Mouse (Mus musculus): Measurements from ENCODE around the gene Hoxc4. TPM values are rescaled to one million over a fixed set of nuclear protein-coding genes. Genes with fewer than 3 reads are reported as not detected.
A peak's percentile ranks its signal among the peaks of the same experiment; 100 is the strongest.

The Hoxc4 gene
- polyA plus RNA-seq, 1 experiment = 0.99 TPM

DNA sequence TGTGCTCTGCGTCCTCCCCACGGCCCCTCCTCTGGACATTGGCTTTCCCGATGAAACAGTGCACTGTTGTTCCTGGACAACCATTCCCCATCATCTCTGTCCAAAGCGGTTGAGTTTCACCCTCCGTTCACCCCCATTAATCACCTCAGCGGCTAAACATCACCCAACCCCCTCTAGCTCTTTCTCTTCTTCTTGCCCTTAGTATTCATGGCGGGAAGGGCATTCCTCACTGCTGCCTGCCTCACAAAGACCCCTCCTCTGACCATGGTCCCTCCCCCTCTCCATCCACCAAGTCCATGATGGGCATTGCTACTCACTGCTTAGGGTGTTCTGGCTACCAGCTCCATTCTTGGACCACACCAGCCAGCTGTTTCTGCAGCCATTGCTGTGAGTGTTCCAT is 46.9 kb downstream of the Hoxc4 start:
- no peaks in the 10 kb centered on the region for H3K9me3 ChIP-seq (replicated peaks; ENCODE audit: control insufficient read depth, insufficient read depth, low read length, poor library complexity, severe bottlenecking)
- TF ChIP-seq EP300 (IDR thresholded peaks at IDR 0.05; ENCODE audit: insufficient read depth, low read depth, low read length) (no peak), POLR2A (IDR thresholded peaks at IDR 0.05; ENCODE audit: insufficient read depth, low read length) (no peak), CTCF (IDR thresholded peaks at IDR 0.05; ENCODE audit: low read depth, low read length) (no peak)
- no peak overlapping the region for H3K4me3 ChIP-seq (ENCODE audit: low read depth, low read length)
- H3K27me3 ChIP-seq (ENCODE audit: control insufficient read depth, insufficient read depth, low read length, poor library complexity, severe bottlenecking) = peaks cover 15% of the 10 kb centered on the region
- no peak overlapping the region for H3K9ac ChIP-seq (ENCODE audit: low read depth, poor library complexity, severe bottlenecking)
- H3K4me1 ChIP-seq (ENCODE audit: control insufficient read depth, insufficient read depth, low read length) = no peaks in the 10 kb centered on the region
- no peak overlapping the region for H3K27ac ChIP-seq (ENCODE audit: insufficient read depth, low read length)
- no peaks in the 10 kb centered on the region for H3K36me3 ChIP-seq (ENCODE audit: control insufficient read depth, insufficient read depth, low read length, poor library complexity, severe bottlenecking)

DNA sequence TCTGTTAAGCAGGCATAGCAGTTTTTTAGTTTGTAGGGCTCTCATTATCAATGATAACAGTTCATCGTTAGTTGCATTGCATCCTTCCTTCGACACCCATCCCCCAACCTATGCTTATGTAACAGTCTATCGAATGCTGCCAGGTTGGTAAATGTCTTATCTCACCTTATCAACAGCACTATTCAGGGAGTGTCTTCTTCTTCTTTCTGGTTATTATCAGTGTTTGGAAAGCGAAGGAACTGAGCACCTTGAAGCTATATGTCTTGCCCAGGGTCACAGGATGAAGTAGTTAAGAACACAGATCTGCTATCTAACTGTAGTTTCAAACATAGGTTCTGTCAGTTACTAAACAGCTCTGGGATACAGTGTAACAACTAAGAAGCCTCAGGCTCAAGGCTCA is 49.0 kb downstream of the Hoxc4 start:
- no peak overlapping the region for H3K27ac ChIP-seq (ENCODE audit: insufficient read depth, low read length)
- TF ChIP-seq POLR2A (IDR thresholded peaks at IDR 0.05; ENCODE audit: insufficient read depth, low read length) (no peak), EP300 (IDR thresholded peaks at IDR 0.05; ENCODE audit: insufficient read depth, low read depth, low read length) (no peak), CTCF (IDR thresholded peaks at IDR 0.05; ENCODE audit: low read depth, low read length) (no peak)
- H3K4me1 ChIP-seq (ENCODE audit: control insufficient read depth, insufficient read depth, low read length) = no peaks in the 10 kb centered on the region
- no peak overlapping the region for H3K9ac ChIP-seq (ENCODE audit: low read depth, poor library complexity, severe bottlenecking)
- no peak overlapping the region for H3K4me3 ChIP-seq (ENCODE audit: low read depth, low read length)
- peaks cover 12% of the 10 kb centered on the region for H3K27me3 ChIP-seq (ENCODE audit: control insufficient read depth, insufficient read depth, low read length, poor library complexity, severe bottlenecking)
- no peaks in the 10 kb centered on the region for H3K9me3 ChIP-seq (replicated peaks; ENCODE audit: control insufficient read depth, insufficient read depth, low read length, poor library complexity, severe bottlenecking)
- H3K36me3 ChIP-seq (ENCODE audit: control insufficient read depth, insufficient read depth, low read length, poor library complexity, severe bottlenecking) = no peaks in the 10 kb centered on the region

DNA sequence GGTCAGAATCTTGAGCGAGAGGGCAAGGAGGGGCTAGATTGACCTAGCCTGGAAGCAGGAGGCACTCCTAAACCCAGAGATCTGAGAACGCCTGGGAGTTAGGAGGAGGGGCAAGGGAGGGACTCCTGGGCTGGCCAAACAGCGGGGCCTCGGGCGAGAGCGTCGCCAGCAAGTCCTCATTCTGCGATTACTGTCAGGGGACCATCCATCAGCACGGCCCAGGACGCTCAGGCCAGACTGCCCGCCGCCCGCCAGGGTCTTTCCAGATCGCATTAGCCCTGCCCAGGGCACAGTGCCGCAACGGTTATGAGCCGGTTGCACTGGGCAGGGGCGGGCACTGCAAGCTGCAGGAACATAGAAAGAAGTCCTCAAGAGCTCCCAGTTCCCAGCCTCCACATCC is 50.4 kb downstream of the Hoxc4 start:
- Histone ChIP-seq H3K36me3 (ENCODE audit: control insufficient read depth, insufficient read depth, low read length, poor library complexity, severe bottlenecking) (no peaks in the 10 kb centered on the region), H3K9ac (ENCODE audit: low read depth, poor library complexity, severe bottlenecking) (0 out of 2 replicates have a peak overlapping the region, but pooled peaks have one; percentile 8), H3K27me3 (ENCODE audit: control insufficient read depth, insufficient read depth, low read length, poor library complexity, severe bottlenecking) (peaks cover 8% of the 10 kb centered on the region), H3K4me3 (ENCODE audit: low read depth, low read length) (peak overlapping the region; percentile 39), H3K4me1 (ENCODE audit: control insufficient read depth, insufficient read depth, low read length) (no peaks in the 10 kb centered on the region), H3K27ac (ENCODE audit: insufficient read depth, low read length) (no peak overlapping the region), H3K9me3 (replicated peaks; ENCODE audit: control insufficient read depth, insufficient read depth, low read length, poor library complexity, severe bottlenecking) (no peaks in the 10 kb centered on the region)
- TF ChIP-seq CTCF (IDR thresholded peaks at IDR 0.05; ENCODE audit: low read depth, low read length) = no peak
- no peak for TF ChIP-seq EP300 (IDR thresholded peaks at IDR 0.05; ENCODE audit: insufficient read depth, low read depth, low read length)
- TF ChIP-seq POLR2A (IDR thresholded peaks at IDR 0.05; ENCODE audit: insufficient read depth, low read length) = no peak

DNA sequence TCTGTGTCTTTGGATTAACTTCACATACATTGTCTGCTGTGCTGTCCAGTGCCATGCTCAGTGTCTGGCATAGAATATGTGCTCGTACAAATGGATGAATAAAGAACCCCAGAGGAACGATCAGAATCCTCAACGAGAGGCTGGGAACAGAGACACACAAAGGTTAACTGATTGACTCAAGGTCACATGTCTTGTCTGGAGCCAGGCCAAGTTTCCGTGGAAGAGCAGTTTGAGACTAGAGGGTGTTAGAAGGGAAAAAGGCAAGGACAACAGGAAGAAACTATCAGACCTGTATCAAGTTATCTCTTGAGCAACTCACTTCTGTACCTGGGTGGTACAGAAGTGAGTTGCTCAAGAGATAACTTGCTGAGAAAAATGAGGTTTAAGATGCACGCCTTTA is 52.5 kb downstream of the Hoxc4 start:
- TF ChIP-seq CTCF (IDR thresholded peaks at IDR 0.05; ENCODE audit: low read depth, low read length) = no peak
- no peak for TF ChIP-seq EP300 (IDR thresholded peaks at IDR 0.05; ENCODE audit: insufficient read depth, low read depth, low read length)
- TF ChIP-seq POLR2A (IDR thresholded peaks at IDR 0.05; ENCODE audit: insufficient read depth, low read length) = no peak
- H3K4me1 ChIP-seq (ENCODE audit: control insufficient read depth, insufficient read depth, low read length) = no peaks in the 10 kb centered on the region
- H3K4me3 ChIP-seq (ENCODE audit: low read depth, low read length) = no peak overlapping the region
- no peak overlapping the region for H3K9ac ChIP-seq (ENCODE audit: low read depth, poor library complexity, severe bottlenecking)
- no peaks in the 10 kb centered on the region for H3K9me3 ChIP-seq (replicated peaks; ENCODE audit: control insufficient read depth, insufficient read depth, low read length, poor library complexity, severe bottlenecking)
- H3K27me3 ChIP-seq (ENCODE audit: control insufficient read depth, insufficient read depth, low read length, poor library complexity, severe bottlenecking) = peaks cover 8% of the 10 kb centered on the region
- H3K36me3 ChIP-seq (ENCODE audit: control insufficient read depth, insufficient read depth, low read length, poor library complexity, severe bottlenecking) = no peaks in the 10 kb centered on the region
- H3K27ac ChIP-seq (ENCODE audit: insufficient read depth, low read length) = no peak overlapping the region

DNA sequence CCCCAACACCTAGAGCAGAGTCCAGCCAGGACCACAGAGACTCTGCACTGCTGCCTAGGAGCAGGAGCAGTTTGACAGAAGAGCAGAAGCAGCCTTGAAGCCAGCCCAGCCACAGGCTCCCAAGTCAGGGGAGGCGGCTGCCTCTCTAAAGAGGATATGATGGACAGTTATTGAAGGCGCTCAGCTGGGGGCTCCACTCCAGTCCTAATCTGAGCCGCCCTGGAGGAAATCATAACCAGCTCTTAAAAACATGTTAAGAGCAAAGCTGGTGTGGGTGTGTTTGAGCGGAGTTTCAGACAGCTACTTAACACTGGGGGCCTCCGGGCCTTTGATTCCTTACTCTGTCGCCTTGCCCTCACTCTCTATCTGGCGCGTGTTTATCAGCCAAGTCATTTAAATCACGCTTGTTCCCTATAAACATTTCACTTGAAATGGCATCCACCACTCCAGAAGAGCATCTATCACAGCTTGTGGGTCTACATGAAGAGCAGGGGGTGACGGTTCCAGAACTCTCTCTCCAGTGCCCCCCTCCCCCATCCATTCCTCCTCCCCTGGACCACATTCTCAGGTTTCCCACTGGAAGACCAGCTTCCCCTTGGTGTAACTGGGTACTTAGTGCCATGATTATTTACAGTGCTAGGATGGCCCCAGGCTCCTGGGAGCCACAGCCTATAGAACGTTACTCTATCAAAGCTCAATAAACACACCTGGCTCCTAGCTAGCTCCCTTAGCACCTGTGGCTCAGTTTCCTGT is 56.1 kb downstream of the Hoxc4 start:
- no peak for TF ChIP-seq POLR2A (IDR thresholded peaks at IDR 0.05; ENCODE audit: insufficient read depth, low read length)
- TF ChIP-seq EP300 (IDR thresholded peaks at IDR 0.05; ENCODE audit: insufficient read depth, low read depth, low read length) = no peak
- no peak for TF ChIP-seq CTCF (IDR thresholded peaks at IDR 0.05; ENCODE audit: low read depth, low read length)
- H3K27me3 ChIP-seq (ENCODE audit: control insufficient read depth, insufficient read depth, low read length, poor library complexity, severe bottlenecking) = peaks cover 4% of the 10 kb centered on the region; the same call in 1 of the 2 replicates
- H3K27ac ChIP-seq (ENCODE audit: insufficient read depth, low read length) = no peak overlapping the region
- H3K36me3 ChIP-seq (ENCODE audit: control insufficient read depth, insufficient read depth, low read length, poor library complexity, severe bottlenecking) = no peaks in the 10 kb centered on the region
- no peak overlapping the region for H3K4me3 ChIP-seq (ENCODE audit: low read depth, low read length)
- H3K9ac ChIP-seq (ENCODE audit: low read depth, poor library complexity, severe bottlenecking) = no peak overlapping the region
- no peaks in the 10 kb centered on the region for H3K4me1 ChIP-seq (ENCODE audit: control insufficient read depth, insufficient read depth, low read length)
- no peaks in the 10 kb centered on the region for H3K9me3 ChIP-seq (replicated peaks; ENCODE audit: control insufficient read depth, insufficient read depth, low read length, poor library complexity, severe bottlenecking)

DNA sequence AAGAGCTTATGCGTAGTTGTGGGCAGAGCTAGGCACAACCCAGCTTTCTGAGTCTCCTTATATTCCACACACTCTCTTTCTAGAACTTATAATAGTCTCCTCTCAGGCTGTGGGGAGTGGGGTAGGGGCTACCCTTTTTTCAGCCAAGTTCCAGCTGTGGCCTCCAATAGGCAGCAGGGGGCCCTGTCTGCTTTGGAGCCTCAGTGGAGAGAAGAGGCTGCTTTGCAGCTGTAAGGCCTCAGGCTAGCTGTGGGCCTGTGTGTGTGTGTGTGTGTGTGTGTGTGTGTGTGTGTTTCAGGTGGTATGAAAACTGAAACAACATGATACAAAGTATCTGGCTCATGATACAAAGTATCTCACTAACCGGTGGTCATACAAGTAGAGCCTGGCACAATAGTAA is 58.9 kb downstream of the Hoxc4 start:
- Histone ChIP-seq H3K4me3 (ENCODE audit: low read depth, low read length) (no peak overlapping the region), H3K27ac (ENCODE audit: insufficient read depth, low read length) (no peak overlapping the region), H3K9ac (ENCODE audit: low read depth, poor library complexity, severe bottlenecking) (no peak overlapping the region), H3K4me1 (ENCODE audit: control insufficient read depth, insufficient read depth, low read length) (no peaks in the 10 kb centered on the region), H3K9me3 (replicated peaks; ENCODE audit: control insufficient read depth, insufficient read depth, low read length, poor library complexity, severe bottlenecking) (no peaks in the 10 kb centered on the region), H3K36me3 (ENCODE audit: control insufficient read depth, insufficient read depth, low read length, poor library complexity, severe bottlenecking) (no peaks in the 10 kb centered on the region), H3K27me3 (ENCODE audit: control insufficient read depth, insufficient read depth, low read length, poor library complexity, severe bottlenecking) (peaks cover 2% of the 10 kb centered on the region; the same call in 1 of the 2 replicates)
- TF ChIP-seq CTCF (IDR thresholded peaks at IDR 0.05; ENCODE audit: low read depth, low read length) (peak; percentile 25), POLR2A (IDR thresholded peaks at IDR 0.05; ENCODE audit: insufficient read depth, low read length) (no peak)
